Mouse (Mus musculus) ES-E14 (cell line): ENCODE results near the gene Rbm28.

Source experiments
- CHD2 ChIP-seq: IDR thresholded peaks from 2 replicates; pipeline ENCODE4 v1.6.1; 2014; ENCODE audit warnings: mild to moderate bottlenecking, low read depth, low read length, inconsistent platforms
- HCFC1 ChIP-seq: IDR thresholded peaks from 2 replicates; pipeline ENCODE4 v1.6.1; 2012; ENCODE audit warnings: low read length, inconsistent platforms, borderline replicate concordance; ENCODE audit not compliant: insufficient read depth
- ZC3H11A ChIP-seq: IDR thresholded peaks from 2 replicates; pipeline ENCODE4 v1.6.1; 2012; ENCODE audit warnings: low read depth, mild to moderate bottlenecking, inconsistent platforms, low read length, borderline replicate concordance
- ZNF384 ChIP-seq: IDR thresholded peaks from 2 replicates; pipeline ENCODE4 v1.6.1; 2012; ENCODE audit warnings: low read depth, low read length, inconsistent platforms

- no peak for TF ChIP-seq HCFC1
- no peak for TF ChIP-seq CHD2
- no peak for TF ChIP-seq ZNF384
- TF ChIP-seq ZC3H11A, result no peak
These were observed 30.3 kb upstream of the Rbm28 start for GRCm38 (mm10) chr6:29195146-29195545.
